Mouse (Mus musculus) limb, embryonic 12.5 days (tissue): ENCODE data around the gene Gm29797. TPM values are rescaled to one million over a fixed set of nuclear protein-coding genes. Genes with fewer than 3 reads are reported as not detected.

ENCODE experiments used
- ATAC-seq: fragments of 200-750 bp; cut with Nextera tagmentation; 2 replicates; pipeline ENCODE4 v1.8.0; 2017; ENCODE audit warnings: low read depth, moderate TSS enrichment; ENCODE audit not compliant: insufficient number of reproducible peaks, insufficient read depth, low FRiP score, low TSS enrichment
- H3K27ac ChIP-seq: fragments of 300-500 bp; sonication (generic); 2 replicates; pipeline ENCODE4 v1.5.1; 2016; ENCODE audit warnings: mild to moderate bottlenecking, moderate library complexity
- H3K27me3 ChIP-seq: fragments of 300-500 bp; sonication (generic); 2 replicates; pipeline ENCODE4 v1.6.1; 2016; ENCODE audit warnings: mild to moderate bottlenecking, moderate library complexity
- H3K36me3 ChIP-seq: fragments of 300-500 bp; sonication (generic); 2 replicates; pipeline ENCODE4 v1.6.1; 2016; ENCODE audit warnings: mild to moderate bottlenecking, moderate library complexity
- H3K4me1 ChIP-seq: fragments of 300-500 bp; sonication (generic); replicated peaks from 2 replicates; pipeline ENCODE4 v1.6.1; 2016
- H3K4me2 ChIP-seq: fragments of 300-500 bp; sonication (generic); 2 replicates; pipeline ENCODE4 v1.6.1; 2016; ENCODE audit warnings: mild to moderate bottlenecking, moderate library complexity
- H3K4me3 ChIP-seq: fragments of 300-500 bp; sonication (generic); replicated peaks from 2 replicates; pipeline ENCODE4 v1.5.1; 2016; ENCODE audit warnings: mild to moderate bottlenecking
- H3K9ac ChIP-seq: fragments of 300-500 bp; sonication (generic); replicated peaks from 2 replicates; pipeline ENCODE4 v1.6.1; 2016; ENCODE audit warnings: mild to moderate bottlenecking, moderate library complexity
- H3K9me3 ChIP-seq: fragments of 300-500 bp; sonication (generic); 2 replicates; pipeline ENCODE4 v1.6.1; 2016; ENCODE audit warnings: mild to moderate bottlenecking, moderate library complexity
- WGBS: fragments of 180-500 bp; shearing (Covaris S2); methylation state at CpG from one replicate; pipeline ENCODE4 v1.1.7; 2016; 5-methylcytosine and 5-hydroxymethylcytosine counted together
- polyA plus RNA-seq: library from polyadenylated mRNA; unstranded; fragments of >200 nt; fragmentation: Nextera tagmentation; extraction: Ambion mirVana; gene quantifications from 2 replicates; pipeline ENCODE4 v1.2.1, GENCODE M21; 2016

Gm29797 gene
- polyA plus RNA-seq, 1 experiment from 2014 or later, result 0.58 TPM

DNA sequence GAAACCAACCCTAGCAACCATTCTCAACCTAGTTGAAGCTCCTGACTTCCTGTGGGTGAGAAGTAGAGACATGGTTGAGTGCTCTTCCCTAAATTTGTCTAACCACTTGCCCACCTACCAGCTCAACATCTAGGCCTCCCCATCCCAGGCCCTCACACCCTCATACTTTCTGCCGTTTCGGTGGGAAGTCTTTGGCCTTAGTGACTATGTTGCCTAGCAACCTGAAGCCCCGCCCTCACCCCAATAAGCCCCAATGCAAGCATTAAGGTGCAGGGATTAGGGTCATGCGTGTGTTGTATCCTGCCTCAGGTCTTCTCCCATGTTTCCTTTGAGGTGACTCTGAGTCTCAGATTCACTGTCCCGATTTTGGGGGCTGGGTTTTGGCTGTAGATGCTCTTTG, 41.4 kb downstream of the Gm29797 start, which contains the start of gene Lkaaear1:
TSS of gene Lkaaear1 (minus strand) at position 202 of the 400 bp plus-strand sequence.
- 46% methylated on average over 5 of the region's 5 CpGs for WGBS
- Histone ChIP-seq H3K27me3 (peaks cover 8% of the 10 kb centered on the region; the same call in 1 of the 2 replicates), H3K36me3 (no peaks in the 10 kb centered on the region), H3K4me3 (no peak within 1 kb of the TSS), H3K27ac (no peak within 1 kb of the TSS), H3K9ac (no peak within 1 kb of the TSS), H3K4me2 (no peak within 1 kb of the TSS), H3K4me1 (peaks cover 6% of the 10 kb centered on the region; the same call in 1 of the 2 replicates), H3K9me3 (no peaks in the 10 kb centered on the region)
- ATAC-seq, result no peak

DNA sequence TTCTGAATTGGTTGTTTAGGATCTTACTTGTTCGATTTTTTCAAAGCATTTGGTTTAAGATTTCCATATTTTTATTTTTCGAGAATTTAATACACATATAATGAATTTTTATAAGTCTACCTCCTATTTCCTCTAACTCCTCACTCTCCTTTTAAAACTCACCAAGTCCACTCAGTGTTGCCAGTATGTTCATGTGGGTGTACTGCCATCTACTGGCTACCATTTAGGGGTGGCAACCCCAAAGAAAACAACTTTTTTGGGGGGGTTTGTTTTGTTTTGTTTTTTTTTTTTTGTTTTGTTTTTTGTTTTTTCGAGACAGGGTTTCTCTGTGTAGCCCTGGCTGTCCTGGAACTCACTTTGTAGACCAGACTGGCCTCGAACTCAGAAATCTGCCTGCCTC, 49.8 kb downstream of the Gm29797 start:
- no peaks in the 10 kb centered on the region for H3K4me1 ChIP-seq
- H3K4me3 ChIP-seq, result no peak overlapping the region
- H3K36me3 ChIP-seq, result no peaks in the 10 kb centered on the region
- H3K4me2 ChIP-seq, result no peak overlapping the region
- H3K9ac ChIP-seq, result no peak overlapping the region
- H3K27ac ChIP-seq, result no peak overlapping the region
- no peak for ATAC-seq
- 37% methylated on average over 4 of the region's 4 CpGs for WGBS
- H3K9me3 ChIP-seq, result no peaks in the 10 kb centered on the region
- no peaks in the 10 kb centered on the region for H3K27me3 ChIP-seq

Other genes with a start within 250 kb of the Gm29797 start
- gene Zbtb46, start 197.6 kb upstream of the Gm29797 start, polyA plus RNA-seq, result 8.3 and 9.1 TPM in 2 replicates
- not detected in 2 replicates for gene Abhd16b, start 163.8 kb upstream of the Gm29797 start, polyA plus RNA-seq
- 151 and 165 TPM in 2 replicates for gene Tpd52l2, start 159.9 kb upstream of the Gm29797 start, polyA plus RNA-seq
- gene Dnajc5, start 136.5 kb upstream of the Gm29797 start, polyA plus RNA-seq, result 90.6 and 91.0 TPM in 2 replicates
- gene Uckl1, start 72.1 kb upstream of the Gm29797 start, polyA plus RNA-seq, result 37.9 and 47.6 TPM in 2 replicates
- gene Prpf6, start 65.2 kb upstream of the Gm29797 start, polyA plus RNA-seq, result 78.0 and 79.3 TPM in 2 replicates
- 63.5 and 69.0 TPM in 2 replicates for gene Zfp512b, start 64.2 kb upstream of the Gm29797 start, polyA plus RNA-seq
- gene Samd10, start 57.8 kb upstream of the Gm29797 start, polyA plus RNA-seq, result 11.6 and 13.0 TPM in 2 replicates
- gene Sox18, start 14.6 kb downstream of the Gm29797 start, polyA plus RNA-seq, result 22.4 and 23.4 TPM in 2 replicates
- 31.6 and 33.3 TPM in 2 replicates for gene Tcea2, start 23.3 kb downstream of the Gm29797 start, polyA plus RNA-seq
- gene Rgs19, start 36.9 kb downstream of the Gm29797 start, polyA plus RNA-seq, result 71.0 and 88.8 TPM in 2 replicates
- not detected in 2 replicates for gene Lkaaear1, start 41.4 kb downstream of the Gm29797 start, polyA plus RNA-seq
- 0.90 and 1.2 TPM in 2 replicates for gene Oprl1, start 58.0 kb downstream of the Gm29797 start, polyA plus RNA-seq
- gene Myt1, start 106.3 kb downstream of the Gm29797 start, polyA plus RNA-seq, result 0.15 and 0.53 TPM in 2 replicates
- gene Pcmtd2, start 180.8 kb downstream of the Gm29797 start, polyA plus RNA-seq, result 41.2 and 44.3 TPM in 2 replicates
- gene Polr3k, start 207.3 kb downstream of the Gm29797 start, polyA plus RNA-seq, result 91.4 and 97.7 TPM in 2 replicates